Mouse (Mus musculus) brain, embryonic 14.5 days (tissue): ENCODE data around the gene Nek10.

ENCODE experiments used
- CTCF ChIP-seq: fragments of 200-500 bp; IDR thresholded peaks from 2 replicates; pipeline ENCODE4 v1.5.1; 2012; ENCODE audit warnings: inconsistent platforms, mild to moderate bottlenecking, moderate library complexity, borderline replicate concordance; ENCODE audit not compliant: insufficient read depth, insufficient read length; ENCODE audit errors: extremely low read depth
- POLR2A ChIP-seq: fragments of 200-500 bp; IDR thresholded peaks from 2 replicates; pipeline ENCODE4 v1.6.1; 2012; ENCODE audit warnings: mild to moderate bottlenecking, inconsistent platforms, borderline replicate concordance; ENCODE audit not compliant: poor library complexity, insufficient read depth, insufficient read length, severe bottlenecking; ENCODE audit errors: extremely low read depth

GRCm38 (mm10) chr14:14895363-14895762 lies 92.1 kb downstream of the Nek10 start:
- TF ChIP-seq CTCF (no peak), POLR2A (no peak)
